Mouse (Mus musculus): ENCODE measurements around the gene Crnkl1. TPM values are rescaled to one million over a fixed set of nuclear protein-coding genes. Genes with fewer than 3 reads are reported as not detected.

Gene Crnkl1
- polyA plus RNA-seq (2015; fragmentation: Nextera tagmentation; extraction: Ambion mirVana) = 23.8 and 25.1 TPM in 2 replicates

- H3K9ac ChIP-seq = peak within 1 kb of the TSS; percentile 41
- H3K4me3 ChIP-seq = peak within 1 kb of the TSS; percentile 72
- no peaks in the 10 kb centered on the region for H3K9me3 ChIP-seq
- H3K4me2 ChIP-seq = peak within 1 kb of the TSS; percentile 90
- H3K4me1 ChIP-seq = peaks cover 10% of the 10 kb centered on the region
- H3K27me3 ChIP-seq (replicated peaks) = no peaks in the 10 kb centered on the region
- no peak within 1 kb of the TSS; the same call in 1 of the 2 replicates for H3K27ac ChIP-seq
- peak; percentile 99 for ATAC-seq (replicated peaks)
- WGBS = under 1% methylated on average over 61 of the region's 61 CpGs
- peaks cover 24% of the 10 kb centered on the region for H3K36me3 ChIP-seq (replicated peaks)
Observed at GRCm38 (mm10) chr2:145934339-145935231, at the start of gene Crnkl1, which contains the start of gene Cfap61. TSS of gene Crnkl1 (minus strand) at chr2:145935014. TSS of gene Cfap61 (plus strand) at chr2:145934784.

GRCm38 (mm10) chr2:145982317-145983045 lies 47.7 kb upstream of the Crnkl1 start:
- no peak overlapping the region for H3K4me2 ChIP-seq
- no peak overlapping the region for H3K4me3 ChIP-seq
- ATAC-seq (replicated peaks) = peak; percentile 61; the same call in 1 of the 2 replicates
- H3K27ac ChIP-seq = peak overlapping the region; percentile 79
- H3K36me3 ChIP-seq (replicated peaks) = no peaks in the 10 kb centered on the region
- H3K27me3 ChIP-seq (replicated peaks) = no peaks in the 10 kb centered on the region
- WGBS = 57% methylated on average over 9 of the region's 9 CpGs
- H3K9me3 ChIP-seq = no peaks in the 10 kb centered on the region
- H3K4me1 ChIP-seq = peaks cover 35% of the 10 kb centered on the region
- H3K9ac ChIP-seq = no peak overlapping the region

DNA sequence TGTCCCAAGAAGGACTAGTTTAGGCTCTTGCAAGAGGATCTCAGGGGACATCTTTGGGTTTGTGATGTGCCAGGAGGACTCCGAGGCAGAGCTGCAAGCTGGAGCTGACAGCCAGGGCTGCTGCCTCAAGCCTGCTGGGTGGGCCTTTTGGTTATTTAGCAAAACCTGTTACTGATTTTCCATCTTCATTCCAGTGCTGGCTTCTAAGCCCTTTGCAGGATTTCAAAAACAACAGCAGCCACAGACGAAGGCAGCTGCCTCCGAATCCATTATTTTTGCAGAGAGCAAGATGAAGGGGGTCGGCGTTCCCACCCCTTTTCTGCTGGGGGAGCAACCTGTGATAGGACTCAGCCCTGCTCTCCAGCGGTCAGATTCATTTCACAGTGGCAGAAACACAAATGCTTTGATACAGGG lies 46.9 kb upstream of the Crnkl1 start:
- Histone ChIP-seq H3K9ac (0 out of 2 replicates have a peak overlapping the region, but pooled peaks have one; percentile 6), H3K27ac (peak overlapping the region; percentile 79), H3K4me3 (no peak overlapping the region), H3K36me3 (replicated peaks) (no peaks in the 10 kb centered on the region), H3K27me3 (replicated peaks) (no peaks in the 10 kb centered on the region), H3K9me3 (no peaks in the 10 kb centered on the region), H3K4me1 (peaks cover 35% of the 10 kb centered on the region), H3K4me2 (0 out of 2 replicates have a peak overlapping the region, but pooled peaks have one; percentile 8)
- WGBS = 16% methylated on average over 6 of the region's 6 CpGs
- ATAC-seq (replicated peaks) = peak; percentile 80

GRCm38 (mm10) chr2:145980881-145981280 lies 46.1 kb upstream of the Crnkl1 start:
- 70% methylated on average over 9 of the region's 9 CpGs for WGBS
- ATAC-seq (replicated peaks) = 0 out of 2 replicates have a peak, but pooled peaks have one; percentile 52
- Histone ChIP-seq H3K9ac (no peak overlapping the region), H3K4me2 (no peak overlapping the region), H3K36me3 (replicated peaks) (no peaks in the 10 kb centered on the region), H3K27me3 (replicated peaks) (no peaks in the 10 kb centered on the region), H3K9me3 (no peaks in the 10 kb centered on the region), H3K4me3 (no peak overlapping the region), H3K27ac (peak overlapping the region; percentile 79; the same call in 1 of the 2 replicates), H3K4me1 (peaks cover 35% of the 10 kb centered on the region)

- 34% methylated on average over 4 of the region's 4 CpGs for whole genome bisulfite sequencing
Observed at GRCm38 (mm10) chr2:145979616-145980015, 44.8 kb upstream of the Crnkl1 start.

GRCm38 (mm10) chr2:145972571-145972970 lies 37.8 kb upstream of the Crnkl1 start:
- H3K4me1 ChIP-seq = no peaks in the 10 kb centered on the region
- no peak overlapping the region for H3K9ac ChIP-seq
- H3K36me3 ChIP-seq (replicated peaks) = no peaks in the 10 kb centered on the region
- H3K27ac ChIP-seq = no peak overlapping the region
- ATAC-seq (replicated peaks) = no peak
- H3K4me2 ChIP-seq = no peak overlapping the region
- WGBS = 90% methylated on average over 4 of the region's 4 CpGs
- H3K9me3 ChIP-seq = no peaks in the 10 kb centered on the region
- H3K27me3 ChIP-seq (replicated peaks) = no peaks in the 10 kb centered on the region; the same call in 1 of the 2 replicates
- H3K4me3 ChIP-seq = no peak overlapping the region

More at GRCm38 (mm10) chr2:145979616-145980015, 44.8 kb upstream of the Crnkl1 start:
- Histone ChIP-seq H3K27me3 (replicated peaks) (no peaks in the 10 kb centered on the region), H3K27ac (no peak overlapping the region), H3K9me3 (no peaks in the 10 kb centered on the region), H3K9ac (no peak overlapping the region), H3K4me1 (peaks cover 35% of the 10 kb centered on the region), H3K4me3 (no peak overlapping the region), H3K36me3 (replicated peaks) (no peaks in the 10 kb centered on the region), H3K4me2 (no peak overlapping the region)
- ATAC-seq (replicated peaks) = no peak

GRCm38 (mm10) chr2:145971237-145972010 lies 36.6 kb upstream of the Crnkl1 start:
- no peaks in the 10 kb centered on the region for H3K36me3 ChIP-seq (replicated peaks)

DNA sequence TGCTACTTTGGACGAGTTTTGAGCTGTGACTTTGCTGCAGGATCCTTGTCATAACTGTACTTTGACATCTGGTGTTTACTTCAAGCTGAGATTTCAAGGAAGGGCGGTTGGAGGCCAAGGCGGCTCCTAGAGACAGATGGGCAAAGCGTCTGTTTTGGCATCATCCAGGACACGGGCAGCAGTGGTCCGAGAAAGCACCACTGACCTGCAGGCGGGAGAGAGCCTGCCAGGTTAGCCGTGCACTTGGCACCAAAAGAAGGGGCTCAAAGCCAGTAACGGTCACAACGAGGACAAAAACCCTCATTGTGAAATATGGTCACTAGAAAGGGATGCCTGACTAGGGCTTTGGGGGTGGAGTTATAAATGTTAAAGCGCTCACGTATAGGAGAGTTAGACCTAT lies 35.9 kb upstream of the Crnkl1 start:
- no peaks in the 10 kb centered on the region for H3K36me3 ChIP-seq (replicated peaks)
- ATAC-seq (replicated peaks) = no peak
- no peak overlapping the region for H3K4me3 ChIP-seq
- H3K9ac ChIP-seq = no peak overlapping the region
- H3K27ac ChIP-seq = no peak overlapping the region
- no peak overlapping the region for H3K4me2 ChIP-seq
- no peaks in the 10 kb centered on the region; the same call in 1 of the 2 replicates for H3K27me3 ChIP-seq (replicated peaks)
- H3K9me3 ChIP-seq = no peaks in the 10 kb centered on the region
- H3K4me1 ChIP-seq = no peaks in the 10 kb centered on the region
- WGBS = 90% methylated on average over 12 of the region's 12 CpGs

More at GRCm38 (mm10) chr2:145971237-145972010, 36.6 kb upstream of the Crnkl1 start:
- Histone ChIP-seq H3K4me1 (no peaks in the 10 kb centered on the region), H3K9ac (no peak overlapping the region), H3K4me3 (no peak overlapping the region), H3K4me2 (no peak overlapping the region), H3K27ac (no peak overlapping the region), H3K27me3 (replicated peaks) (no peaks in the 10 kb centered on the region; the same call in 1 of the 2 replicates), H3K9me3 (no peaks in the 10 kb centered on the region)
- 85% methylated on average over 20 of the region's 20 CpGs for WGBS
- 0 out of 2 replicates have a peak, but pooled peaks have one; percentile 37 for ATAC-seq (replicated peaks)

DNA sequence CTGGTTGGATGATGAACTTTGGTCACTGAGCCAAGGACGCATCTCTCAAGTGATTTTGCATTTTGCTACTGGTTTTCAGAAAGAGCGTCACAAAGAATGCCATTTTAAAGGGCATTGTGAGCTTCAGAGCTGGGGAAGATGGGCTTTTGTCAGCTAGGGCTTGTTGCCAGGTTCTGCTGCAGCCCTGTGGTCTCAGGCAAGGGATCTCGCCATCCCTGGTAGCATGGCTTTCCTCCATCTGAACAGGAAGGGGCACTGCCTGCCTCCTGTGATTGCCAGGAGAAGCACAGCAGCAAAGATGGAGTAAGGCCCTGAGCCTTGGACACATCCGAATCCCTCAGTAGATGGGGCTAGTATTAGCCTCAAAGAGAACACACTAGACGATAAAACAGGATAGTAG lies 27.0 kb upstream of the Crnkl1 start:
- Histone ChIP-seq H3K4me1 (no peaks in the 10 kb centered on the region), H3K36me3 (replicated peaks) (no peaks in the 10 kb centered on the region), H3K9me3 (no peaks in the 10 kb centered on the region), H3K9ac (no peak overlapping the region), H3K4me2 (no peak overlapping the region), H3K27ac (no peak overlapping the region), H3K27me3 (replicated peaks) (0 out of 2 replicates have a peak, but pooled peaks cover 4% of the 10 kb centered on the region), H3K4me3 (no peak overlapping the region)
- 75% methylated on average over 5 of the region's 5 CpGs for WGBS
- ATAC-seq (replicated peaks) = no peak

DNA sequence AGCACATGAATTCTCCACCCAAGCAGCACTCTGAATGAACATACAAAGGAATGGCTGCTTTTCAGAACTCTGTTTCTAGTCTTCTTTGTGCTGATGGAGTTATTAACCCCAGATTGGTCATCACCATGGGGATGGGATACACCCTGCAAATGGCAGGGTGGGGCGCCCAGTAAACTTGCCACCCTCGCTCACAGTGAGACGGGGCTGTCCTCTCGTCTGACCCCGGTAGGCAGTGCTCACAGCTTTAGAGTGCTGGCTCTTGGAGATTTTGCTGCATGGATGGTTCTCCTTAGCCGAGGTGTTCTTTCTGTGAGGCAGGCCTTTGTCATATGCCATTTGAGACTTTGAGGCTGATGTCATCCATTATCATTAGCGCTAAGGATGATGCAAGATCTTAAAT lies 23.7 kb upstream of the Crnkl1 start:
- no peak overlapping the region for H3K9ac ChIP-seq
- H3K4me2 ChIP-seq = no peak overlapping the region
- 51% methylated on average over 7 of the region's 7 CpGs for WGBS
- H3K9me3 ChIP-seq = no peaks in the 10 kb centered on the region
- H3K4me3 ChIP-seq = no peak overlapping the region
- H3K4me1 ChIP-seq = no peaks in the 10 kb centered on the region
- H3K27ac ChIP-seq = no peak overlapping the region
- no peaks in the 10 kb centered on the region for H3K36me3 ChIP-seq (replicated peaks)
- 0 out of 2 replicates have a peak, but pooled peaks cover 4% of the 10 kb centered on the region for H3K27me3 ChIP-seq (replicated peaks)
- ATAC-seq (replicated peaks) = no peak

DNA sequence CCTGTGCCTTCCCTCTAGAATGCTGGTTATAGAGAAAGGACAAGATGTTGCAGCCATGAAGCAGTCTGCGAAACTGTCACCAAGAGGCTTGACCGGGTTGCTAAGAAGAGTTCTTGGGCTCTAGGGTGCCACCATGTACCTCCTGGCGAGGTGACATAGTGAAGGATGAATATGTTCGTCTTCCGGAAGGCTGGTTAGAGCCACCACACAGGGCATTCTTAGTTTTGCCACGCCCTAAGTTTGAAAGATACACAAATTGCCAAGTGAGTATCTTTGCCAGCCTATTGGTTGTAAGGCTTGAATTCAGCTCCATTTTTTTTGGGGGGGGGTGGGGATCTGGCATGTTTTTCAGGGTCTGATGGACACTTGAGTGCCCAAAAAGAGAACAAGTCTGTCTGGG lies 23.3 kb upstream of the Crnkl1 start:
- 82% methylated on average over 6 of the region's 6 CpGs for WGBS
- no peak for ATAC-seq (replicated peaks)
- H3K9me3 ChIP-seq = no peaks in the 10 kb centered on the region
- H3K4me2 ChIP-seq = no peak overlapping the region
- no peak overlapping the region for H3K4me3 ChIP-seq
- H3K9ac ChIP-seq = no peak overlapping the region
- no peaks in the 10 kb centered on the region for H3K4me1 ChIP-seq
- H3K27me3 ChIP-seq (replicated peaks) = 0 out of 2 replicates have a peak, but pooled peaks cover 4% of the 10 kb centered on the region
- H3K27ac ChIP-seq = no peak overlapping the region
- H3K36me3 ChIP-seq (replicated peaks) = no peaks in the 10 kb centered on the region

All from midbrain, embryonic 15.5 days (tissue).